Mouse (Mus musculus) MEL-GATA-1-ER (cell line): ENCODE measurements around the gene Tjp2.

Experiments used
- DNase-seq: peaks from one replicate; pipeline ENCODE4 v3.0.0-alpha.2; 2012; ENCODE audit warnings: low read depth; ENCODE audit errors: extremely low read depth

Gene Tjp2

GRCm38 (mm10) chr19:24180415-24180814 is 44.4 kb downstream of the Tjp2 start:
- no peak for DNase-seq

GRCm38 (mm10) chr19:24178086-24178485 is 46.7 kb downstream of the Tjp2 start:
- DNase-seq = no peak

GRCm38 (mm10) chr19:24176692-24177091 is 48.1 kb downstream of the Tjp2 start:
- DNase-seq = no peak

- no peak for DNase-seq
Observed at GRCm38 (mm10) chr19:24174896-24175295, 49.9 kb downstream of the Tjp2 start.

GRCm38 (mm10) chr19:24173608-24174523 is 51.0 kb downstream of the Tjp2 start:
- DNase-seq = peak; percentile 57

- DNase-seq = no peak
Observed at GRCm38 (mm10) chr19:24173020-24173419, 51.8 kb downstream of the Tjp2 start.

- DNase-seq = no peak
Observed at GRCm38 (mm10) chr19:24168531-24168930, 56.3 kb downstream of the Tjp2 start.

- peak; percentile 60 for DNase-seq
Observed at GRCm38 (mm10) chr19:24166516-24167091, 58.2 kb downstream of the Tjp2 start.

- no peak for DNase-seq
Observed at GRCm38 (mm10) chr19:24163974-24164373, 60.9 kb downstream of the Tjp2 start.

- no peak for DNase-seq
Observed at GRCm38 (mm10) chr19:24160460-24160859, 64.4 kb downstream of the Tjp2 start.

- no peak for DNase-seq
Observed at GRCm38 (mm10) chr19:24159751-24160150, 65.1 kb downstream of the Tjp2 start.

GRCm38 (mm10) chr19:24159334-24159733 is 65.5 kb downstream of the Tjp2 start:
- no peak for DNase-seq

GRCm38 (mm10) chr19:24156067-24156455 is 68.8 kb downstream of the Tjp2 start:
- DNase-seq = no peak

- DNase-seq = no peak
Observed at GRCm38 (mm10) chr19:24155395-24156066, 69.3 kb downstream of the Tjp2 start.

GRCm38 (mm10) chr19:24153266-24154023 is 71.4 kb downstream of the Tjp2 start:
- no peak for DNase-seq

GRCm38 (mm10) chr19:24144009-24144408 is 80.8 kb downstream of the Tjp2 start:
- DNase-seq = no peak

GRCm38 (mm10) chr19:24142621-24143061 is 82.2 kb downstream of the Tjp2 start:
- DNase-seq = no peak

GRCm38 (mm10) chr19:24140298-24140697 is 84.5 kb downstream of the Tjp2 start:
- DNase-seq = no peak

GRCm38 (mm10) chr19:24137392-24137791 is 87.4 kb downstream of the Tjp2 start:
- no peak for DNase-seq

- DNase-seq = no peak
Observed at GRCm38 (mm10) chr19:24134991-24135390, 89.8 kb downstream of the Tjp2 start.

GRCm38 (mm10) chr19:24134144-24134911 is 90.5 kb downstream of the Tjp2 start:
- DNase-seq = no peak
